Mouse (Mus musculus) right cerebral cortex, postnatal 10 days (tissue): ENCODE measurements at regions not wholly inside any gene's neighbourhood (a gene's known extent, or its start where the extent isn't known, plus 50 kb on each side); places are given as distances from the start of the nearest gene placed in this dataset.
A peak's percentile ranks its signal among the peaks of the same experiment; 100 is the strongest.
"Not testable (repeated sequence)": the region's sequence is repeated elsewhere in the genome, so short reads cannot be mapped to it uniquely, and the experiment has no call there.

Experiments used
- DNase-seq, 2 experiments: peaks; one replicate each; pipeline ENCODE4 v3.0.0; 2021; ENCODE audit warnings: low spot score in 2 of 2

DNA sequence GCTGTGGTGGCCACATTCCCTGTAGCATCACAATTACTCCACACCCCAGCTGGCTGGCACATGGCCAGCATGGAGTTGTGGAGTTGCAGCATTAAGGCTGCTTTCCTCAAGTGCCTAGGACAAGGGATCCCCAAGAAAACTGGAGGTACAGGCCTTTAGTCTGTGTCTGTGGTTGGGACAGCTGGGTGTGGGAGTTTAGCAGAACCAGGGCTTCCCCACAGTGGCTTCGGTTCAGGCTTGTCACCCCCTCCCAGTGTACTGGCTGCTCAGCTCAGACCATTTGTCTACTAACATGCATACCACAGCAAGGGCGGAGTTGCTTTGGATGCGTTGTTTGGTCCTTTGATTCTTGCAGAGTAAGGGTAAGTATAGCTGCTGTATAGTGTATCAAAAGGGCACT, 79.1 kb upstream of the Neurl1b start:
- DNase-seq: no peak

DNA sequence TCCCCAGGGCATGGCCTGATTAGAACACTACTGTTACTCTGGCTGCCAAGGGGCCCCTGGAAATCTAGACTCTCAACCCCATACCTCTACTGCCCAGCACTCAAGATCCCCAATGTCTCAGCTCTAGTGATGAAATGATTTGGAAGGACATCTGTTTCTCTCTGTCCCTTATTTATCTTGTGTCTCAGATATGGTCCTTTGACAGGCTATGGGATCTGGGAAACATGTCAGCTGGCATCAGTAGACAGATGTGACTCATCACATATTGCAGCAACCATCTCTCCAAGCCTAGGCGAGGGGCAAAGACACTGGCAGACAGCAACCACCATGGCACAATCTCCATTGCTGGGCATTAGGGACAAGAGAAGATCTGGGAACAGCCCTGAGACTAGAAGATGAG, 78.6 kb upstream of the Neurl1b start:
- DNase-seq: no peak

DNA sequence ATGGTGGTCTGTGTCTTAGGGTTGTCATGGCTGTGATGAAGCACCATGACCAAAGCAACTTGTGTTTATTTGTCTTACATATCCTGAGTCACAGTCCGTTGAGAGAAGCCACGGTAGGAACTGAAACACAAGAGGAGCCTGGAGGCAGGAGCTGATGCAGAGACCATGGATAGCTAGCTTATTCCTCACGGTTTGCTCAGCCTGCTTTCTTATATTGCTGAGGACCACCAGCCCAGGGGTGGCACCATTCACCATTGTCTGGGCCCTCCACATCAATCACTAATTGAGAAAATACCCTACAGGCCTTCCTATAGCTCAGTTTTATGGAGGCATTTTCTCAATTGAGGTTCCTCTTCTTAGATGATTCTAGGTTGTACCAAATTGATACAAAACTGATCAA, 77.5 kb upstream of the Neurl1b start:
- DNase-seq: no peak

DNA sequence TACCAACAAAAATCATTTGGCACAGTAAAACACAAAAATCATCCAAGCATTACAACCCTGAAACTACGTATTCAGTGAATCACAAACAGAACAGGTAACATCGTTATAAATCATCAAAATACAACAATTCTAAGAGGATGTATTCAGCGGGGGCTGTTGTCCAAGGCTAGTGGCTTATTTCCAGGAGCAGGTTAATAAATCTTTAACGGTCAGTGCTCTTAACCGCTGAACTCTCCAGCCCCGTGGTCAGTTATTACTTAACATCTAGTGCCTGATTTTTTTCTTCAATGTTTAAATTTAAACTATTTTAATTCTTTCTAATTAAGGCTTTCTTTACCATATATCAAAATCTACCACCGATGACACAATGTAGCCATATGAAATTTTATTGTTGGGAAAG, 69.2 kb upstream of the Neurl1b start:
- DNase-seq: not testable (repeated sequence)

DNA sequence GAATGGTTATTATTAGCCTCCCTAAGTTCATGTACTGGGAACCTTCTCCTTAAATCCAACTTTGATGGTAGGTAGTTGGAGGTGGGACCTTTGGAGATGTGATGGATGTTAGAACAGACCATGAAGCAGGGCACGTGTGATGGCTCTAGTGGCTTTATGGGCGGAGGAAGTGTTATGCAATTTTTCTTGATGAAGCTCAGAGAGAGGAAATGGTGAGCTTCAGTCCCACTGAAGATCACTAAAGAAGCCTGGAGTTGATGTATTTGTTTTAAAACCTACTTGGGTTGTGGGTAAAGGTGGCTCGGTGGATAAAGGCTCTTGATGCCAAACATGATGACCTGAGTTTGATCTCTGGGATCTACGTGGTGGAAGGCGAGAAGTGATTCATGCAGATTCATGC, 66.5 kb upstream of the Neurl1b start:
- DNase-seq: no peak

DNA sequence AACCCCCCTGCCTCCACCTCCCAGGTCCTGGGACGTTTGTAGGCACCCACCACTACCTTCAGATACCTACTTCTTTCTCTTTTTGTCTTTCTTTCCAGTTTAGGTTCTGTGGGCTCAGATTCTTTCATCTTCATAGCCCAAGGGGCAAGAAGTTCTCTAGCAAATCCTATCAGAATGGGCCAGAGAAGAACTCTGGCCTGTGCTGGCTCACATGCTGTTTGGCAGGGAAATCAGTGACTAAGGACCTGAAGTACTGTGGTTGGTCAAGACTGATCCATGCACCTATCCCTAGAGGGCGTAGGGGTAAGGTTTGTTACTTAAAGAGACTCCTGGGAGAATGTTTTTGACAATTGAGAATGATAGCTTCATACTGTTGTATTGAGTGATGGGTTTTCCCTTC, 64.9 kb upstream of the Neurl1b start:
- DNase-seq: no peak

DNA sequence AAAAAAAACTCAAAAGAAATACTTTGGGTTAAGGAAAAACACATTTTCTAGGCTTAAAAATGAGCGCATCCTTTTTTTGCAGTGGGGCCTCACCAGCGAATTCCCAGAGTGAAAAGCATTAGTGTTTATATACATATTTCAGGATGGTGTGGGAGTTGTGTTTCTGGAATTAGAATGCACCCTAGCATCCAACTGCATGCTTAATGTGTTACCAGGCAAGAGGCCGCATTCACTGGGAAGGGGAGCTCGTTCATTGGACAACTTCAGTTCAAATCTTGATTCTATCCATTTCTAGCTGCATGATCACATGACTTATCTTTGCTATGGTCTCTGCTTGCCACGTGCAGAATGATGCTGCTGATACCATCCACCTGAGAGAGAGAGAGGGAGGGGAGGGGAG, 64.4 kb upstream of the Neurl1b start:
- peak; percentile 66 to 90 for DNase-seq

DNA sequence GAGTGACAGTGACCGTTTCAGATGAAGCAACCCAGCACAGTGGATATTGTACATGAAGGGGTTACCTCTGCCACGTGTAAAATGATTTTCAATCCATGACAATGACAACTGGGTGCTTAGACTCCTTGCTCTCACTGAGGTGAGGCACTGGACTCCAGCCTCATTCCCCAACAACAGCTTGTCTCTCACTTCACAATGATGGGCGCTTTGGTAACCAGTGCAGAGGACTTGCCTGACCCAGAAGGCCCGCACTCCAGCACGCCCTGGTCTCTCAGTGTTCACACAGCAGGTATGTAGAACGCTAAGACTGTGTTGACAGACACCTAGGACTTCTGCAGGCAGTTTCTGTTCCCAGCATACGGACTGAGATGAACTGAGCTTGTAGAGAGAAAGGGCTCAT, 62.6 kb upstream of the Neurl1b start:
- no peak for DNase-seq

DNA sequence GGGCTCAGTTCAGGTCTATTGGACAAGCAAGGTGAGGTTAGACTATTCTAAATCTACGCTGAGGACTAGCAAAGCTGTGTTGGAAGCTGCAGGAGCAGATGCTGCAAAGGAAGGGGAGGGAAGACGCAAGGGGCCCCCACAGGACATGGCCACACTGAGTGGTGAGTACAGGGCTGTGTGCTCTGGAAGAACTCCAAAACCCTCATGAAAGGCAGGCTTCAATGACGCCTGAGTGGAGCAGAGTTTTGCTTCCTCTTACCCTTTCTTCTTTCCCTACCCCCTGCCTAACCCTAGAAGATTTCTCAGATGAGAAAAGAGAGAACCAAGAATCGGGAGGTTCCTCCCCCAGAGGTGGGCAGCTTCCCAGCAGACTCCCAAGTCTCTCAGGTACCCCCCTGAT, 61.9 kb upstream of the Neurl1b start:
- DNase-seq: peak in 1 of 2 experiments; percentile 25

DNA sequence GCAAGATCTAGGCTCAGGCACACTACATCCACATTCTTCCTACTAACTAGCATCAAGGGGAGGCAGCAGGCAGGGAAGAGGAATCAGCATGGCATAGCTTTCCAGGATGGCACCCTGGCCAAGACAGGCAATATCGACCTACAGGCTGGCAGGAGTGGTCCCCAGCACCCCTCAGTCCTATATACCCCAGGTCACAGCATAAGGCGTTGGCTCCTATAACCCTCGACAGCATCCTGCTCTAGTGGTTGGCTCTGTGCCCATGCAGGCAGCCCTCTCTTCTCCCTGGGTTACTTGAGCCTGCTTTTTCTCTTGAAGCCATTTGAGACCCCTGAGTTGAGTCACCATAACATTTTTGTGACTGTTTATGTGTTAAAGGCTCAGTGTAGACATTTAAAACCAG, 60.2 kb upstream of the Neurl1b start:
- peak; percentile 21 to 26 for DNase-seq

DNA sequence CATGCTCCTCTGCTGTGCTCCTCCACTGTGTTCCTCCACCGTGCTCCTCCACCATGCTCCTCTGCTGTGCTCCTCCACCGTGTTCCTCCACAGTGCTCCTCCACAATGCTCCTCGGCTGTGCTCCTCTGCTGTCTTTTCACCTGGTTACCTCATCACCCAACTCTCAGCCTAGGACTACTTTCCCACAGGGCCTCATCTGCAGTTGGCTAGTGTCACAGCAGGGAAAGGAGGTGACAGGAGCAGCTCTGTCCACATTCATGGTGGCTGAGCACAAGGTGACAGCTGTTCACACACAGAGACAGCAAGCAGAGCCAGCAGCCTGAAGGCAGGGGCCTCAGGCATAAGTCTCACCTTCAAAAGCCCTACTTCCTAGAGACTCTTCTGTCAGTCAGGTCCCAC, 59.3 kb upstream of the Neurl1b start:
- DNase-seq: no peak

DNA sequence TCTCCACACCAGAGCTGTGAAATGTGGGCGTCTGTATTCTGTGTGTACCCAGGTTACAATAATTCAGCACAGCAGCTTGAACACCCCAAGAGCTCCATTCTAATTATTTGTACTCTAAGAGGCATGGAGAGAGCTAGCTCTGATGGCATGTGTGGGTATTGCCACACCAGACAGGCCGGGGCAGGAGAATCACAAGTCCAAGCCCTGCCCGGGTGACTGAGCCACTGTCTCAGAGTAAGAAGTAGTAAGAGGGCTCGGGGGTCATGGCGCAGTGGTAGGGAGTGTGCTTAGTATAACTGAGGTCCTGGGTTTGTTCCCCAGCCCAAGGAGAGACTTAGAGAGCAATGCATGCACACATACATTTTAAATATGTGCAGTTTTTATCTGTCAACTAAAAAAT, 57.7 kb upstream of the Neurl1b start:
- DNase-seq: peak in 1 of 2 experiments; percentile 23

DNA sequence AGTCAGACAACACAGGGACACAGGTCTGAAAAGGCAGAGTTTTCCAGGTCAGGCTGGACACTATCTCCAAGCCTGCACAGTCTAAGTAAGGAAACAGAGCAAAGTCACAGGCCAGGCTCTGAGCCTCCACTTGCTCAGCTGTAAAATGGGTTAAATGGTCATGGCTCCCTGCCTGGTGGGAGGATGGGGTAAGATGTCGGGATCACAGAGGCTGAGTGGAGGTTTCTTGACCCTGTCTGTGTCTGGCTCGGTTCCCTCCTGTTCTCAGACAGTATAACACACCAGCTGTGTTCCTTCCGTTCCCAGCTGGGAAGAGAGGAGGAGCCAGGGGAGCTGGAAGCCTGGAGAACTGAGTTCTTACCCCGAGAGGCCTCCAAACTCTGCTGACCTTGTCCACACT, 56.8 kb upstream of the Neurl1b start:
- peak; percentile 24 to 30 for DNase-seq

DNA sequence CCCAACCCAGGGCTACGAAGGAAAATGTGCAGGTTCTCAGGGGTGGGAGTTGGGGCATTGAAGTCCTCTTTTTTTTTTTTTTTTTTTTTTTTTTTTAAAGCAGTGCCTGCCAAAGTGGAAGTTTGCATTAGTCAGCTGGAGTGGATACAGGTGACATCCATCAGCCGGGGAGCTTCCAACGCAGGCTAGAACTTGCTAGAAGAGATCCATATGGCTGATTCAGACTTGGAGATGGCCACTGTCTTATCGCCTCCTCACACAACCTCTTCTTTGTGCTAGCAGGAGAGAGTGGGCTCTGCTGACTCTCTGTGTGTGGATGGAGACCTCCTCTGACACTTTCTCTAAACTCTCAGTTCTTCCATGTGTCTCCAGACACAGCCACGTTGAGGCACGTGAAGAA, 53.9 kb upstream of the Neurl1b start:
- no peak for DNase-seq

DNA sequence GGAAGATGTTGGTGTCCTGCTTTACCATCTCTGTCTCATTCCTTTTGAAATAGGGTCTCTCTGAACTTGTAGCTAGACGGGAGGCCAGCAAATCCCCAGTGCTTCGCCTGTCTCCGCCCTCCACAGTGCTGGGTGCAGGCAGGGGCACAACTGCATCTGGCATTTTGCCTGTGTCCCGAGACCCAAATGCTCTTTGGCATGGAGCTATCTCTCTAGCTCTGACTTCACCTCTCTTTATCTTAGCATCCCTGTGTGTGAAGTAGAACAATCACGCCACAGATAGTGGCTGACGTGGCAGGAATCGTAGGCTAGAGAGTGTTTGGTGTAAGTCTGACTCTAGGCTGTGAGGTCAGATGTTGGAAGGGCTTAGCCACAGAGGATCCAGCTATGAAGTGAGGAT, 53.2 kb upstream of the Neurl1b start:
- peak in 1 of 2 experiments; percentile 22 for DNase-seq

DNA sequence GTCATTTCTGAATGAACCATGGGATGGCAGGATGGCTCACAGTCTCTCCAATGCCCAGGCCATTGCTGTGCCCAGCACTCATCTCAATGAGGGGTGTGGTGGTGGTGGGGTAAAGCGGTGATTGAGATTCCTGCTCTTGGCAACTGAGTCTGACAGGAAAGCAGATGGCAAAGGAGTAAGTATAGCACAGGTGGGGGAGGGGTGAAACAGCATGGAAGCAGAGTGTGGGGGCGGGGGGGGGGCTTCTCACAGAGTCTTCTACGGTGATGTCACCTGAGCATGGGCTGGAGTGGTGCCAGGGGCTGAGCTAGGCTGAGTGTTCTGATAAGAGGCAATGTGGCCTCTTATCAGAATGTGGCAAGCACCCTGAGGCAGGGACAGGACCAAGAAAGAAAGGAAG, 52.6 kb upstream of the Neurl1b start:
- peak; percentile 76 to 77 for DNase-seq

DNA sequence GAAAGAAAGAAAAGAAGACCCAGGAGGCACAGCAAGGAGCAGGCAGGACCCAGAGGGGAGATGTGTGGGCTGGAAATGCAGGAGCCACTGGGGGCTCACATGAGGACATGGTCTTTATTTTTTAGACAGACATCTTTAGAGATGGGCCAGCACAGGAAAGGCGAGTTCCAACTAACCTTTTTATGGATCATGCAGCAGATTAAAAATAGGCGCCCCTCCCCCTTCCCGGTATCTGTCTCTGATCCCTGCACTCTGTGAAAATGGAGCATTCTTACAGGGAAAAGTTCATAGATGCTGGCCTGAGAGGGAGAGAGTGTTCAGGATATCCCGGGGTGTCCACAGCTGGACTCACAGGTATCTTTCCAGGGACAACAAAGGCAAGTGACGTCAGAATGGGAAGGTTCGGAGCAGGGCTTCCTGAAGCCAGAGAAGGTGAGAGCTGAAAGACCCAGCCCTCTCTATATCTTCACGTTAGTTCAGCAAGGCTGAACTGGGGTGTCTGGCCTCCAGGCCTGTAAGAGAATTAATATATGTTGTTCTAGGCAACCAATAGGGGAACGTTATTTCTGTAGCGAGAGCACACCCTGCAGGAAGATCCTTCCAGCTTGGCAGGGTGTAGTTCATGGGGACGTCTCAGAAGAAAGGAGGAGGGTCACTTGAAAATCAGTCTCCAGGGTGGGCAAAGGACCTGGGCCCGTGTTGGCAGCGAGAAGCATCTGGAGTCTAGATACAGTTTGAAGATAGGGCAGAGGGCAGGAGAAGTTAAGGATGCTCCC, 51.9 kb upstream of the Neurl1b start:
- peak in 1 of 2 experiments; percentile 31 for DNase-seq

DNA sequence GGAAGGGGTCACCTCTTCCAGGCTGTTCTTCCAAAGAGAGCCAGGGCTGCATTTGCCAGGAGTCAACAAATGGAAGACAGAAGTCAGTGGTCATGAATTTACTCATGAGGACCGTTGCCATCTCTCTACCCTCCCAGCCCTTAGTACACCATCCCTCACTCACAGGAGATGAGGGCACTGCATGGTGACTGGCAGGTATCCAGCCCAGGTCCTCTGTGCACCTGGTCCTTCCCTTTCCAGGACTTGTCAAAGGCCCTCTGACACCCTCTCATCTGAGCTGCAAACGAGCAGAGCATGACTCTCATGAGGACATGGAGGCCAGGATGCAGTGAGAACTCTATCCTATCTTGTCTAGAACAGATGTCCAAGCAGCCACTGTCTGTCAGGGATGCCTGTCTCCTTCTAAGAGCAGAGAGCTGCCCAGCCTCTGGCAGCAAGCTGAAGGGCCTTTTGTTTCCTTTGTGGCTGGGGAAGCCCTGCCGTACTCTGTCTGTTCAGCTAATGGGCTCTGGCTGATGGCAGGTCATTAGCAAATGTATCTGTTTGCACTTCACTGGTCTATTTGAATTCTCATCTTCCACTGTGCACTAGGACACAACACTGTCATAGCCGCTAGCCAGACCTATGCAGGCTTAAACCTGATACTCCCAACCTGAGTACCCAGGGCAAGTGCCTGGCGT, 50.6 kb upstream of the Neurl1b start:
- DNase-seq: no peak
